16 mouse cellular contexts compared by ENCODE assay signal in the genomic region with DNA sequence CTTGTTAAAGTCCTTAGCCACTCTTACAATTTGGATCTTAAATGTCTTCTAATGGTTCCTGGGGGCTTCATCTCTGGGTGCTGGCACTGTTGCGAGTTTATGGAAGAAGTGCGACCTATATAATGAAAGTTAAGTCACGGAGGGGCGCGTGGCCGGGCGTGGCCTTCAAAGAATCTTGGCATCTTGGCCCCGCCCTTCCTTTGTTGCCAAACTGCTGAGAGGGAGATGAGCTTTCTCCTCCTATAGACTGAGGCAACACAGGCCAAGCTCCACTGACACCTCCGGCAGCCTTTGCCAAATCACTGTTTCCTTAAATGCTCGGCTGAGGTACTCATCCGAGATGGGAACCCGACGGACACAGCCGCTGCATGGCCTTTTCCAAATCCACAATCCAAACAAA.
"Had no signal": no experiment of that assay in that cellular context is flagged by ENCODE, and none has a peak within 500 bp of the region (broad histone marks: within the 10 kb centered on the region; RNA-seq: fewer than 3 reads in every experiment).

No protein-coding gene starts in this region.

- H3K4me3 ChIP-seq: lung, embryonic 15.5 days; megakaryocyte, embryonic 14.5 days; midbrain, embryonic 13.5 days; midbrain, embryonic 15.5 days; neural tube, embryonic 12.5 days; stomach, embryonic 15.5 days had no signal

- H3K4me2 ChIP-seq: lung, embryonic 15.5 days; midbrain, embryonic 11.5 days; midbrain, embryonic 13.5 days; midbrain, embryonic 15.5 days; neural tube, embryonic 12.5 days; stomach, embryonic 15.5 days had no signal

- H3K36me3 ChIP-seq: lung, embryonic 15.5 days; midbrain, embryonic 13.5 days; midbrain, embryonic 15.5 days; neural tube, embryonic 12.5 days; stomach, embryonic 15.5 days had no signal

- H3K27ac ChIP-seq: lung, embryonic 15.5 days; macrophage; midbrain, embryonic 13.5 days; midbrain, embryonic 15.5 days; neural tube, embryonic 12.5 days; stomach, embryonic 15.5 days; stomach, postnatal 0 days had no signal

- H3K27me3 ChIP-seq: lung, embryonic 15.5 days; megakaryocyte, embryonic 14.5 days; midbrain, embryonic 13.5 days; midbrain, embryonic 15.5 days; neural tube, embryonic 12.5 days; stomach, embryonic 15.5 days had no signal

- DNase-seq: liver, postnatal 0 days; lung, adult 2 months; lung, postnatal 14 days; right cerebral cortex, postnatal 14 days; thymus, adult 2 months; thymus, postnatal 25 days; thymus, postnatal 4 days had no signal

- H3K4me1 ChIP-seq: lung, embryonic 15.5 days; stomach, embryonic 15.5 days had no signal

- H3K9ac ChIP-seq: liver, postnatal 0 days; lung, embryonic 15.5 days; midbrain, embryonic 13.5 days; midbrain, embryonic 15.5 days; neural tube, embryonic 12.5 days; stomach, embryonic 15.5 days had no signal

- ATAC-seq: liver, postnatal 0 days; midbrain, embryonic 13.5 days; midbrain, embryonic 15.5 days had no signal

- H3K9me3 ChIP-seq: lung, embryonic 15.5 days; midbrain, embryonic 13.5 days; midbrain, embryonic 15.5 days; stomach, embryonic 15.5 days had no signal
